Mouse (Mus musculus) lung, postnatal 0 days (tissue): Measurements from ENCODE around the gene Bnipl. TPM values are rescaled to one million over a fixed set of nuclear protein-coding genes. Genes with fewer than 3 reads are reported as not detected.

ENCODE experiments used
- ATAC-seq: fragments of 200-750 bp; cut with Nextera tagmentation; 2 replicates; pipeline ENCODE4 v1.8.0; 2017; ENCODE audit warnings: moderate library complexity
- DNase-seq: peaks from one replicate; pipeline ENCODE4 v3.0.0-alpha.2; 2016; ENCODE audit warnings: low spot score
- H3K27ac ChIP-seq: fragments of 300-500 bp; sonication (generic); 2 replicates; pipeline ENCODE4 v1.5.1; 2014; ENCODE audit warnings: antibody characterized with exemption, mild to moderate bottlenecking, low read length, mixed read lengths
- H3K27me3 ChIP-seq: fragments of 300-500 bp; sonication (generic); replicated peaks from 2 replicates; pipeline ENCODE4 v1.6.1; 2014; ENCODE audit warnings: low read length, mixed read lengths; ENCODE audit not compliant: insufficient read depth
- H3K36me3 ChIP-seq: fragments of 300-500 bp; sonication (generic); 2 replicates; pipeline ENCODE4 v1.6.1; 2014; ENCODE audit warnings: low read length, mixed read lengths; ENCODE audit not compliant: insufficient read depth
- H3K4me1 ChIP-seq: fragments of 300-500 bp; sonication (generic); 2 replicates; pipeline ENCODE4 v1.6.1; 2014; ENCODE audit warnings: antibody characterized with exemption, low read depth, low read length, mixed read lengths; ENCODE audit not compliant: insufficient read depth
- H3K4me2 ChIP-seq: fragments of 300-500 bp; sonication (generic); replicated peaks from 2 replicates; pipeline ENCODE4 v1.6.1; 2014; ENCODE audit warnings: low read depth, mild to moderate bottlenecking, low read length, moderate library complexity, mixed read lengths
- H3K4me3 ChIP-seq: fragments of 300-500 bp; sonication (generic); 2 replicates; pipeline ENCODE4 v1.5.1; 2014; ENCODE audit warnings: low read depth, low read length
- H3K9ac ChIP-seq: fragments of 300-500 bp; sonication (generic); replicated peaks from 2 replicates; pipeline ENCODE4 v1.6.1; 2014; ENCODE audit warnings: low read depth, mild to moderate bottlenecking
- H3K9me3 ChIP-seq: fragments of 300-500 bp; sonication (generic); 2 replicates; pipeline ENCODE4 v1.6.1; 2016; ENCODE audit warnings: low read length, mixed read lengths
- CTCF ChIP-seq: IDR thresholded peaks from 2 replicates; pipeline ENCODE4 v1.5.1; 2016; ENCODE audit warnings: antibody characterized with exemption, mild to moderate bottlenecking
- EP300 ChIP-seq: IDR thresholded peaks from 2 replicates; pipeline ENCODE4 v1.6.1; 2016; ENCODE audit warnings: antibody characterized with exemption, mild to moderate bottlenecking, control low read depth
- WGBS: fragments of 180-500 bp; shearing (Covaris S2); extraction: QIAGEN DNeasy Blood & Tissue Kit; methylation state at CpG from one replicate; pipeline ENCODE4 v1.1.7; 2014; 5-methylcytosine and 5-hydroxymethylcytosine counted together
- polyA plus RNA-seq: library from polyadenylated mRNA; unstranded; fragments of >200 nt; fragmentation: Nextera tagmentation; extraction: Ambion mirVana; gene quantifications from 2 replicates; pipeline ENCODE4 v1.2.1, GENCODE M21; 2015

The Bnipl gene
- polyA plus RNA-seq, 1 experiment from 2014 or later = 2.5 TPM

- Histone ChIP-seq H3K4me2 (no peak overlapping the region), H3K27ac (no peak overlapping the region), H3K4me3 (no peak overlapping the region), H3K9me3 (no peaks in the 10 kb centered on the region), H3K36me3 (peaks cover 11% of the 10 kb centered on the region; the same call in 1 of the 2 replicates), H3K27me3 (no peaks in the 10 kb centered on the region), H3K4me1 (no peaks in the 10 kb centered on the region), H3K9ac (no peak overlapping the region)
- ATAC-seq (no peak), DNase-seq (no peak)
- WGBS = 87% methylated on average over 2 of the region's 2 CpGs
- TF ChIP-seq EP300 (no peak), CTCF (no peak)
Observed at GRCm38 (mm10) chr3:95210585-95210984, 40.4 kb downstream of the Bnipl start.

DNA sequence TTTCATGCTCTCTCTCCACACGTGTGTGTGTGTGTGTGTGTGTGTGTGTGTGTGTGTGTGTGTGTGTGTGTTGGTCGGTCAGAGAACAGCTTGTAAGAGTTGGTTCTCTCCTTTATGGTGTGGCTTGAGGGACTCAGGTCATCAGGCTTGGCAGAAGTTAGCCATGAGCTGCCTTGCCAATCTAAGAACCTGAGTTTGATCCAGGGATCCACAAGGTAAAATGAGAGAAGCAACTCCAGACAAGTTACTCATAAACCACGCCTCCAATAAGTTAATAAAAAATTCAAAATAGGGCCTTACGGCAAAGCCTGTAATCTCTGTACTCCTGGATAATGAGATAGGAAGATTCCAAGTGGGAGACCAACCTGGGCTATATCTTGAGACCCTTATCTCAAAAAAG lies 42.7 kb downstream of the Bnipl start:
- Histone ChIP-seq H3K4me2 (no peak overlapping the region), H3K27me3 (no peaks in the 10 kb centered on the region), H3K9me3 (no peaks in the 10 kb centered on the region), H3K4me3 (no peak overlapping the region), H3K27ac (no peak overlapping the region), H3K9ac (no peak overlapping the region), H3K36me3 (peaks cover 17% of the 10 kb centered on the region; the same call in 1 of the 2 replicates), H3K4me1 (no peaks in the 10 kb centered on the region)
- ATAC-seq (no peak), DNase-seq (no peak)
- 81% methylated on average over 4 of the region's 4 CpGs for WGBS
- TF ChIP-seq CTCF (no peak), EP300 (no peak)

- no peak overlapping the region for H3K9ac ChIP-seq
- peaks cover 53% of the 10 kb centered on the region for H3K36me3 ChIP-seq
- no peak for ATAC-seq
- H3K4me2 ChIP-seq = no peak overlapping the region
- no peak for DNase-seq
- no peak overlapping the region for H3K27ac ChIP-seq
- H3K9me3 ChIP-seq = no peaks in the 10 kb centered on the region
- no peaks in the 10 kb centered on the region for H3K27me3 ChIP-seq
- no peak for TF ChIP-seq CTCF
- TF ChIP-seq EP300 = no peak
- 92% methylated on average over 6 of the region's 6 CpGs for WGBS
- no peaks in the 10 kb centered on the region for H3K4me1 ChIP-seq
- H3K4me3 ChIP-seq = no peak overlapping the region
Observed at GRCm38 (mm10) chr3:95203880-95204279, 47.1 kb downstream of the Bnipl start.

DNA sequence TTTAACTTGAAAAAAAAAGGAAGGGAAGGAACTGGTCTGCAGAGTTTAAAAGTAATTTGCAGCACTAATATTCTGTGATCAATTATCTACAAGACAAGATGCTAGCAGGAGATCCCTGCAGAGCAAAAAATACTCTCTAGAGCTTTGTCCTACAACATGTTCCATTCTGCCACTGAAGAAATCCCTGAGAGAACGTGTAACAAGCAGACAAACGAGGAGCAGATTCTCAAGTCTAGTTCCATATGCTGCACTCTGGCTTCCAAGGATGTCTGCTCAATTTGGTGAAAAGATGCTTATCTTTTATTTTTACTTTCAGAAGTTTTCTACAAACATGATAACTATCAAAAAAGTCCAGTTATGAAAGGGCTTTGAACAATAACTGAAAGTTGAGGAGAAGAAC lies 50.4 kb downstream of the Bnipl start:
- no peak overlapping the region for H3K4me3 ChIP-seq
- TF ChIP-seq EP300 = no peak
- no peak for TF ChIP-seq CTCF
- H3K36me3 ChIP-seq = peaks cover 49% of the 10 kb centered on the region
- no peak overlapping the region for H3K27ac ChIP-seq
- ATAC-seq (no peak), DNase-seq (no peak)
- WGBS = 78% methylated on average over 2 of the region's 2 CpGs
- H3K9ac ChIP-seq = no peak overlapping the region
- no peaks in the 10 kb centered on the region for H3K4me1 ChIP-seq
- no peaks in the 10 kb centered on the region for H3K9me3 ChIP-seq
- H3K27me3 ChIP-seq = no peaks in the 10 kb centered on the region
- H3K4me2 ChIP-seq = no peak overlapping the region

DNA sequence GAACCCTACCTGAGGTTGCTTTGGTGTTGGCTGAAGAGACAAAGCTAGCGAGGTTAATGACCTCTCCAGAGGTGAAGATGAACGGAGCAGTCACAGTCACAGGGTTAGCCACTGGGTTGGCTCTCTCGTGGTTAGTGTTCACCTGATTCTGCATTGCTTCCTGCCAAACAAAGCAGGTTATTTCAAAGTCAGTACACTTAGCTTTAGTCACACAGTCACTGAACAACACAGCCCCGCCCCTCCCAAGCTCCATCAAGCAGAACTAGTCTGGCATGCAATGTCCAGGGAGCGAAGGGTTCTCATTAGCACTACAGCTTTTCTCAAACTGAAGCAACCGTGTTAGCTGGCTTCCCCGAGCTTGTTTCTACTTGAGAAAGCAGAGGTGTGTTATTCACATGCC lies 50.9 kb downstream of the Bnipl start:
- TF ChIP-seq EP300 (no peak), CTCF (no peak)
- no peak for DNase-seq
- H3K27me3 ChIP-seq = no peaks in the 10 kb centered on the region
- no peak overlapping the region for H3K9ac ChIP-seq
- H3K4me1 ChIP-seq = no peaks in the 10 kb centered on the region
- peaks cover 51% of the 10 kb centered on the region for H3K36me3 ChIP-seq
- no peak overlapping the region for H3K27ac ChIP-seq
- no peak overlapping the region for H3K4me3 ChIP-seq
- 79% methylated on average over 7 of the region's 7 CpGs for WGBS
- ATAC-seq = no peak
- H3K9me3 ChIP-seq = no peaks in the 10 kb centered on the region
- H3K4me2 ChIP-seq = no peak overlapping the region

GRCm38 (mm10) chr3:95199101-95199500 lies 51.9 kb downstream of the Bnipl start:
- ATAC-seq = no peak
- Histone ChIP-seq H3K9me3 (no peaks in the 10 kb centered on the region), H3K9ac (no peak overlapping the region), H3K4me3 (no peak overlapping the region), H3K4me2 (no peak overlapping the region), H3K27ac (no peak overlapping the region), H3K36me3 (peaks cover 56% of the 10 kb centered on the region), H3K27me3 (no peaks in the 10 kb centered on the region), H3K4me1 (no peaks in the 10 kb centered on the region)
- DNase-seq = no peak
- WGBS = 71% methylated on average over 1 of the region's 1 CpGs
- no peak for TF ChIP-seq EP300
- no peak for TF ChIP-seq CTCF

- Histone ChIP-seq H3K4me2 (no peak overlapping the region), H3K9me3 (no peaks in the 10 kb centered on the region), H3K9ac (no peak overlapping the region), H3K4me1 (no peaks in the 10 kb centered on the region), H3K27ac (no peak overlapping the region), H3K27me3 (no peaks in the 10 kb centered on the region), H3K4me3 (no peak overlapping the region), H3K36me3 (peaks cover 32% of the 10 kb centered on the region)
- TF ChIP-seq CTCF (no peak), EP300 (no peak)
- 86% methylated on average over 2 of the region's 2 CpGs for WGBS
- ATAC-seq (no peak), DNase-seq (no peak)
Observed at GRCm38 (mm10) chr3:95195772-95196171, 55.2 kb downstream of the Bnipl start.
